Mouse (Mus musculus) kidney, adult 2 months (tissue): ENCODE measurements around the gene Hist1h2bh.

ENCODE experiments used
- CTCF ChIP-seq: fragments of 200-500 bp; conservative IDR thresholded peaks from 2 replicates; pipeline ENCODE4 v1.5.1; 2011; ENCODE audit warnings: low read depth, mild to moderate bottlenecking, control low read depth, low read length, moderate library complexity, mixed read lengths; ENCODE audit not compliant: insufficient read depth, insufficient read length
- POLR2A ChIP-seq: fragments of 200-500 bp; IDR thresholded peaks from one replicate; pipeline ENCODE4 v1.6.1; 2011; ENCODE audit warnings: low read depth, low read length, control low read depth

- no peak for TF ChIP-seq POLR2A
- no peak for TF ChIP-seq CTCF
These were observed 21.3 kb upstream of the Hist1h2bh start for GRCm38 (mm10) chr13:23564482-23564881.
